Mouse (Mus musculus) right cerebral cortex, postnatal 4 days (tissue): ENCODE measurements around the gene Bcl9.

ENCODE experiments used
- DNase-seq: peaks from one replicate; pipeline ENCODE4 v3.0.0-alpha.2; 2022

Gene Bcl9

GRCm38 (mm10) chr3:97230631-97231404, 66.9 kb downstream of the Bcl9 start:
- DNase-seq, result no peak

DNA sequence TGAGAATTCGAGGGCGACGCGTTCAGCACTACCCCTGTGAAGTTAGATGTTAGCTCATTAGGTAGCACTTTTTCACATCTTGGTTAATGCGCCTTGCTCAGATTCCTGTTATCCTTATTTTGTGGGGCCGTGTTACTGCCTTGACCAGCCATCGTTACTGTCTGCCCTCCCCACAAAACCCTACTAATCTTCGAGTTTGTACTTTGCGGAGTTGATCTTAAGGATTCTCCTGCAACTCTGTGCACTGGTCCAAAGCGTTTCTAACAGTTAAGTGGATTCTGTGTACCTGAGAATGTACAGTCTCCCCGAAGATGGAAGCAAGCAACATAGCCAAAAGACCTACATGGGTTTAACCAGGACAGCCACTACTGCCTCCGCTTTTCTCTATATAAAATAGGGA, 69.3 kb downstream of the Bcl9 start:
- DNase-seq, result no peak

- no peak for DNase-seq
Measured at GRCm38 (mm10) chr3:97228020-97228419, 69.7 kb downstream of the Bcl9 start.

- DNase-seq, result peak; percentile 95
Measured at GRCm38 (mm10) chr3:97227259-97228005, 70.3 kb downstream of the Bcl9 start.

DNA sequence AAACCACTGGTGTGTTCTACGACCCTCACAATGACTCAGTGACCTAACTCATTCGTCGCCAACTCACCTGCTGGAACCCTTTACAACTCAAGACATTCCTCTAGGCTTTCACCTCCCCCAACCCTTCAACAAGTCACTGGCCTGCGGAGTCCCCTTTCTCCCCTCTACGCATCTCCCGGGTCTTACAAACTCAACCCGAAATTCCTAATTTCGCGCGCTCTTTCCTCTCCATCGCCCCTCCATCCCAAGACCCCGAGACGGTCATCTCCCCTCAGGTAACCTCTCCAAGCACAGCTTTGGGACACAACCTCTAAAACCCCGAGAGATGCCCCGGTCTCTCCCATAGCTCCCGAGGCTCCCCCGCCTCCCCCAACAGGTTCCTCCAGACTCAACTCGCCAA, 71.0 kb downstream of the Bcl9 start:
- DNase-seq, result no peak

DNA sequence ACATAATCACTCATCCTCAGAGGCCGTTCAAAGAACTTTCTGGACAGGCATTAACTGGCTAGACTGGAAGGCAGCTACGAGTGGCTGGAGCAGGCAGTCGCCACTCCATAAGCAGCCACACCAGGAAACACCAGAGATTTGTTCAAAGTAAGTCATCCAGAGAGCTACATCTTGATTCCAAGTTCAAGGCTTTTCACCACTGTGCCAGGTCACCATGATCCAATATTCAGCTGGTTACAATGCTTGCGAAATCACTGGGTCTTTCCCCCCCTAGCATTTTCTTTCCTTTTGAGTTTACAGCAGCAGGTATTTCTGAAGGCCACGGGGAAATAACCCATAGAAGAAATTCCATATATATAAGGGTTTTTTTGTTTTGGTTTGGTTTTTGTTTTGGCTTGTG, 72.5 kb downstream of the Bcl9 start:
- DNase-seq, result no peak

DNA sequence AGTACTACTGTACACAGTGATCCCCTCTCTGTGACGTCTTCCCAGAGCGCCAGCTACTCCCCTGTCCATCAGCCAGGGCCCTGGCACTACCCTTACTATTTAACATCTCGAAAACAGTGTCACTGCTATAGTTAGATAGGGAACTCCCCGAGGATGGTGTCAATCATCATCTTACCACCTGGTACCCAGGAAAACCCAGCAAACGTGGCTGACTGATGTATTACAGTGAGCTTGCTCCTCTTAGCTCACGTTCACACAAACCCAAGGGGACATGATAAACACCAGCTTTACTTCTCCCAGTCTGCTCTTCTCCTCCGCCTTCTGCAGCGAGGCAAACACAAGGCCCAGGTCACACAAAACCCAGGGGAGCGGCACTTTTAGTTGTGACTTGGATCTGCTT, 74.5 kb downstream of the Bcl9 start:
- no peak for DNase-seq

GRCm38 (mm10) chr3:97215526-97215925, 82.2 kb downstream of the Bcl9 start:
- DNase-seq, result no peak

GRCm38 (mm10) chr3:97214439-97214838, 83.3 kb downstream of the Bcl9 start:
- DNase-seq, result peak; percentile 29

DNA sequence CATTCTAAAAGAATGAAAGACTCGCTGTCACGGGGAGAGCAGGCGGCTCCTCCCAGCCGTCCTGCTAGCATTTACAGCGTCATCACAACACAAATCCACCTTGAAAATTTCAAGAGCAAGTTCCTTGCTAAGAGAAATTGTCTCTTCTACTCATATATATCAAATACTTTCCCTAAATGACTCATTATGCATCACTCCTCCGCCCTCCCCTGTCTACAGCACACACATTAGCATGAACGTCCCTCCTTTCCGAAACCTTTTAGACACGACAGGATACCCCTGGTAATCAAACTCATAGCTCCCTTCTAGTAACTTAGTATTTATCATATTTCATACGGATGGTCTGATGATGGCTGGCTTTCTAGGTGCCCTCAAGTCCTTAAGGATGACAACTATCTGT, 83.8 kb downstream of the Bcl9 start:
- DNase-seq, result no peak

GRCm38 (mm10) chr3:97211177-97211576, 86.5 kb downstream of the Bcl9 start:
- no peak for DNase-seq

GRCm38 (mm10) chr3:97209351-97209750, 88.4 kb downstream of the Bcl9 start:
- DNase-seq, result no peak

GRCm38 (mm10) chr3:97206521-97206920, 91.2 kb downstream of the Bcl9 start:
- no peak for DNase-seq

- DNase-seq, result no peak
Measured at GRCm38 (mm10) chr3:97203880-97204279, 93.8 kb downstream of the Bcl9 start.

DNA sequence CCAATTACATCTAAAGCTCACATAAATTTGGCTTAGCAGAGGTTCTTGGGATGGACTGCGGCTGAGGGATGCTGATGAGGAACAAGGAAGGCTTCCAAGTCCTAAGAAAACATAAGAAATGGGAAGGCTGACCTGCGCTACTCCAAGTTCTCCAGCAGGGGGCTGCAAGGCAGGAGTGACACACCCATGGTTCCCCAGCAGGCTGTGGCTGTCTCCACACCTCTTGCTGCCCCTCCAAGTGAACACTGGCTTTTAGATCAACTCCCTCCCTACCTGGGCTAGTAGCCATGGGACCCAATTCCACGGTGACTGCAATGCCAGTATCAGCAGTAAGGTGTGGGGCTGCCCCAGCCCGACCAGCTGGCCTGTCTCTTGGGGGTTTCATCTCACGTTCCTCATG, 95.8 kb downstream of the Bcl9 start:
- peak; percentile 39 for DNase-seq

- DNase-seq, result no peak
Measured at GRCm38 (mm10) chr3:97199261-97199660, 98.5 kb downstream of the Bcl9 start.

- DNase-seq, result no peak
Measured at GRCm38 (mm10) chr3:97196571-97196970, 101.1 kb downstream of the Bcl9 start.

- peak; percentile 72 for DNase-seq
Measured at GRCm38 (mm10) chr3:97185098-97185860, 112.4 kb downstream of the Bcl9 start.

DNA sequence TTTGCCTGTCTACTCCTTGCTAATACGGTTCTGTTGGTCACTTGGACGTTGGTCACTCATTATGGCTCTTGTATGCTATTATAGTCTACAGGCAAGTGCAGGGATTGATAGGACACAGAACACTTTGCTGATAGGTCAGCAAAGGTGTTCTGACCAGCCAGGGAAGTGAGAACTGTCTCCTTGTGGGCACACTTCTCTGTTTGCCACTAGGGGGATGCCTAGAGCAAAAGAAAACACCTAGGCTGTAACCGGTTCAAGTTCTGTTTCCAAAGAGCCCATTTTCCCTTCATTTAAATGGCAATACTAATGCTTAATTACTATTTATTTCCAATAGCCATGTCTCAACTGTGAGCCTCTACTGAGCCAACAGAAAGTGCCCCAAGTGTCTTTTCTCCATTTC, 113.9 kb downstream of the Bcl9 start:
- DNase-seq, result no peak

GRCm38 (mm10) chr3:97180527-97180926, 117.2 kb downstream of the Bcl9 start:
- DNase-seq, result no peak

DNA sequence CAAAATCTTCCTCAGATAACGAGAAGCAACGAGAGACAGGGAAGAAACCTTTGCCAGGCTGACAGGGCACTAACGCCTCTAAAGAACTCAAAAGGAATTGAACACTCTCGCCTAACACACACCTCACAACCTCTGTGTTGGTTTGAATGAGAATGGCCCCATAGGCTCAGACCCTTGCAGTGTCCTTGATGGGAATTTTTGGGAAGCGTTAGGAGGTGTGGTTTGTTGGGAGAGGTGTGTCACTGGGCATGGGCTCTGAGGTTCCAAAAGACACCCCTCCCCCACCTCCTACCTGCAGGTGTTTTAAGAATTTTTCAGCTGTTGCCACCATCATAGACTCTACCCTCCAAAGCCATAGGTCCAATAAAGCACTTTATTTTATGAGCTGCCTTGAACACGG, 118.8 kb downstream of the Bcl9 start:
- DNase-seq, result no peak

DNA sequence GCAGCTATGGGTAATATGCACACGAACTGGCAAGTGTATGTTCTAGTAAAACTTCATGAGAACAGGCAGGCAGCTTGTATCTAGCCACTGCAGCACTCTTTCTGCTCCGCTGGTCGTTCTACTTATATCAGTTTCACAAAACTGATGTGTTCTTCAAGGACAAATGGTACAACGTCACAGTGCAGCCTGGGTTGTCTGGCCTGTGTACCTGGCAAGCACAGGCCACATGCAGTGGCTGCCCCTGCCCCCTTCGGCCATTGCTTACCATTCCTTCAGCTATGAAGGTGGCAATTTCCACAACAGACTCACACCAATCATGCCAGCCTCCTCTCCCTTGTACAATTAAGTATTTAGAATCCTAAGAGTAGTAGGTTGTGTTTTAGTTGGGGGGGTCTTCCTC, 125.1 kb downstream of the Bcl9 start:
- no peak for DNase-seq

GRCm38 (mm10) chr3:97172231-97172630, 125.5 kb downstream of the Bcl9 start:
- no peak for DNase-seq

DNA sequence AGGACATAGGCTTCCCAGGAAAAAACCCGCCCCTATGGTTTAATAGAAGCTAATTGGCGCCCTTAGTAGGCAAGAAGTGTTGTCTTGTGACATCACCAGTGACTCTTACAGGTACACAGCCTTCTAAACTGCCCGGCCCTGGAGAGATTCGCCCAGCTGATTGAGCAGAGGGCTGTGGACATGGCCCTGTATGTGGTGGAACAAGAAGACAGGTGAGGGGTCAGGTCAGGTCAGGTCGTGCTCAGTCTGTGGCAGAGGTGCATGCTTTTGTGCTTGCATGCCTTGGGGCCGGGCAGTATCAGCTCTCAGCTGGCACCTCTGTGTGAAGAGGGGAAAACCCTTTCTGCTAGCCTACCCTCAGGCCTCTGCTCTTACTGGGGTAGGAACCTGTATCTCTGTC, 126.2 kb downstream of the Bcl9 start:
- DNase-seq, result no peak
